Mouse (Mus musculus) G1E (cell line): Measurements from ENCODE around the gene Itga5. TPM values are rescaled to one million over a fixed set of nuclear protein-coding genes. Genes with fewer than 3 reads are reported as not detected.

ENCODE experiments used
- ATAC-seq: 2 replicates; pipeline ENCODE4 v1.8.0; 2016; ENCODE audit warnings: mild to moderate bottlenecking; ENCODE audit not compliant: insufficient number of reproducible peaks, poor library complexity, low FRiP score, severe bottlenecking; ENCODE audit errors: extremely low read depth
- DNase-seq: peaks from one replicate; pipeline ENCODE4 v3.0.0; 2012; ENCODE audit warnings: low spot score
- H3K27me3 ChIP-seq: 2 replicates; pipeline ENCODE4 v1.6.1; 2012; ENCODE audit warnings: mild to moderate bottlenecking, low read length, inconsistent platforms; ENCODE audit not compliant: insufficient read depth
- H3K36me3 ChIP-seq: replicated peaks from 2 replicates; pipeline ENCODE3; 2012; ENCODE audit warnings: mild to moderate bottlenecking, inconsistent platforms
- H3K4me1 ChIP-seq: 2 replicates; pipeline ENCODE4 v1.6.1; 2012; ENCODE audit warnings: low read depth, low read length, inconsistent platforms, mixed read lengths; ENCODE audit not compliant: insufficient read depth
- H3K4me3 ChIP-seq: 2 replicates; pipeline ENCODE4 v1.5.1; 2012; ENCODE audit warnings: low read depth, mild to moderate bottlenecking, inconsistent platforms, low read length, moderate library complexity, mixed read lengths
- H3K9me3 ChIP-seq: replicated peaks from 2 replicates; pipeline ENCODE4 v1.6.1; 2012; ENCODE audit warnings: inconsistent platforms
- CTCF ChIP-seq: IDR thresholded peaks from 2 replicates; pipeline ENCODE4 v1.5.1; 2012; ENCODE audit warnings: low read depth, low read length, inconsistent platforms, mixed read lengths
- GATA1 ChIP-seq: IDR thresholded peaks from 2 replicates; pipeline ENCODE4 v1.6.1; 2012; ENCODE audit warnings: borderline replicate concordance, low read length, inconsistent platforms, mixed read lengths
- GATA2 ChIP-seq: IDR thresholded peaks from 2 replicates; pipeline ENCODE4 v1.6.1; 2012; ENCODE audit warnings: low read depth, low read length, inconsistent platforms, borderline replicate concordance
- POLR2AphosphoS5 ChIP-seq: IDR thresholded peaks from 2 replicates; pipeline ENCODE4 v1.6.1; 2012; ENCODE audit warnings: low read depth, low read length, inconsistent platforms; ENCODE audit not compliant: insufficient replicate concordance
- TAL1 ChIP-seq: conservative IDR thresholded peaks from 2 replicates; pipeline ENCODE4 v1.6.1; 2012; ENCODE audit warnings: low read depth, low read length, inconsistent platforms, mixed read lengths
- polyA plus RNA-seq: library from polyadenylated mRNA; stranded (reverse); fragments of >175 nt; gene quantifications from 2 replicates; pipeline ENCODE4 v1.2.3, GENCODE M21; 2012
- total RNA-seq, 2 experiments: library from RNA; stranded (forward) in 1 of 2; stranded (reverse) in 1 of 2; fragments of 200-1000 nt in 1 of 2; fragments of >200 nt in 1 of 2; fragmentation: Nextera tagmentation in 1 of 2; gene quantifications; 2 replicates each; pipeline ENCODE4 v1.2.3; 2014 to 2017

Gene Itga5
- total and polyA plus RNA-seq, 3 experiments, result 0.11 to 0.62 TPM; not detected in 1

DNA sequence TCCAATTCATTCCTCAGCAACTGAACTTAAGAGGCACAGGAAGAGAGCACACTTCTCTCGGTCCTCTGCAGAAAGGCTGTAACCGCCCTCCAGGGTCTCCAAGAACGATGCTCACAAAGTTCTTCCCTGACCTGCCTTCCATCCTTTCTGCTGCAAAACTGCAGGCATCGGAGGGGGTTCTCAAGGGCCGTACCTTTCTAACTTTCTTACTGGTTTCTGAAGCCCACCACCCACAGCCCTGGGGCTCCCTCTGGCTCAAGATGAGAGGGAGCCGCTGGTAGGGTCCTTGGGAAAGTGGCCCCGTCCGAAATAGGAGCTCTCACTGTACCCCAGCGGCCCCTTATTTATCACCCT lies 62.0 kb downstream of the Itga5 start:
- Histone ChIP-seq H3K36me3 (peaks cover 16% of the 10 kb centered on the region), H3K4me1 (peaks cover 49% of the 10 kb centered on the region), H3K9me3 (no peaks in the 10 kb centered on the region), H3K4me3 (peak overlapping the region; percentile 76), H3K27me3 (peaks cover 47% of the 10 kb centered on the region)
- no peak for DNase-seq
- TF ChIP-seq POLR2AphosphoS5 (no peak), TAL1 (no peak), GATA2 (no peak), GATA1 (no peak), CTCF (no peak)
- no peak for ATAC-seq

DNA sequence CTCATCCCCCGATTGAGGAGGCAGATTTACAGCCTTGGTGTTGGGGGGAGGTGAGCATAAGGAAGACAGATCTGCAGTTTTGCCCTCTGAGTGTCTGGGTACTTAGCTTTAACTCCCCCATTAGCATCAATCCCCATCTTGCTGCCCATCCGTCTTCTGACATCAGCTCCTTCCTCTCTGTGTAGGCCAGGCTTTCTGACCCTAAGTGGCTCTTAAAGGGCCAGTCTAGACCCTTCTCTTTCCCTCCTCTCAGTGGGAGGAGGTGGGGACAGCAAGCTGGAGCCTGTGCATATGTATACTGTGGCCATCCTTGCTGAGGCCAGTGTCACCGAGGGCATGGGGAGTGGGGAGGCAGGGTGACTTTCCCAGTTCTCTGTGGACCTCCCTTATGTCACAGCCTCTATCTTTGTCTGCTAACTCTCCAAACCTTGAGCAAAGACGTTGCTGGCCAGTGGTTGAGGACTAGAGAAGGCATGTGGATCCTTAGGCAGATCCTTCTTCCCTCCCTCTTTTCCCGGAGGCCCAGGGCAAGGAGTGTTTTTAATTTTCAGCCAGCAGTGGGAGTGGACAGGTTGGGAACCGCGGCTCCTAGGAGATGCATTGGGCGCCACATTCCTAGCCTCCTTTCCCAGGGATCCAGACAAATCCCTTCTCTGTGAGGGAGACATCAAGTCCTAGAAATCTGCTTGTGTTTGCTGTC lies 62.5 kb downstream of the Itga5 start:
- no peak for ATAC-seq
- peak overlapping the region; percentile 76; the same call in 1 of the 2 replicates for H3K4me3 ChIP-seq
- no peak for DNase-seq
- peaks cover 41% of the 10 kb centered on the region for H3K27me3 ChIP-seq
- peaks cover 44% of the 10 kb centered on the region for H3K4me1 ChIP-seq
- TF ChIP-seq CTCF (no peak), TAL1 (no peak), POLR2AphosphoS5 (no peak), GATA1 (no peak), GATA2 (no peak)
- H3K9me3 ChIP-seq, result no peaks in the 10 kb centered on the region
- H3K36me3 ChIP-seq, result peaks cover 21% of the 10 kb centered on the region

GRCm38 (mm10) chr15:103302341-103303021 lies 64.1 kb downstream of the Itga5 start:
- DNase-seq, result no peak
- H3K27me3 ChIP-seq, result peaks cover 33% of the 10 kb centered on the region

DNA sequence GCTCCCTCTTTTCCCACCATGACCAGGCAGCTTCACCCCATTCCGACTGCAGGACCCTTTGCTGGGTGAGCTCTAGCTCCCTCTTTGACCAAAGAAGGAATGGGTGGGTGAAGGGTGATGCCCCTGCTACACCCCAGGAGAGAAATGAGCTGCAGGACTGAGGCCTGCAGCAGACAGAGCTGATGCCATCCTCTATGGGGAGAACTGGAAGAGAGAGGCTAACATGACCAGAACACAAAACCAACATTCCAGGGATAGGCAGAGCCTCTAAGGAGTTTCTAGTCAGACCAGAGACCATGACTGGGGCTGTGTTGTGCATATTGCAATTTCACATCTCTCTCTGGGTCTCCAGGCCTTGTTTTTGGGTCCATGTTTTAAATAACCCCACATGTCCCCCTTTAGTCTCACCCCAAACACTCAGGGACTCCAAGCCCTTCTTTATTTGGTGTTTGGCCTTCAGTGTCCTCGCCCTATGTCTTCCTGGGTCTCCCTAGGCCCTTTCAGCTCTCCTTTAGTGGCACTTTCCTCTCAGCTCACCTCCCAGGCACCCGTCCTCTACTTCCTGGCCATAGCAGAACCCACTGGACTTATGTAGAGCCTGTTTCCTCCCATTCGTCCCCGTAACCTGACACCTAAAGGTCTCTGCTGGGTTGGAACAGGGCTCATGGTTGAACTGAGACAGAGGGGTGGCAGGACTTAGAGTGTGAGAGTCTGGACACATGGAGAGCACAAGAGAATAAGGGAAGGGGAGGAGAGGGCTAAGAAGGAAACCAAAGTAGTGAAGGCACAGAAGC lies 64.8 kb downstream of the Itga5 start:
- Histone ChIP-seq H3K27me3 (peaks cover 33% of the 10 kb centered on the region), H3K4me3 (no peak overlapping the region), H3K36me3 (peaks cover 45% of the 10 kb centered on the region), H3K4me1 (peaks cover 32% of the 10 kb centered on the region), H3K9me3 (no peaks in the 10 kb centered on the region)
- TF ChIP-seq CTCF (no peak), POLR2AphosphoS5 (no peak), GATA2 (no peak), GATA1 (no peak), TAL1 (no peak)
- DNase-seq, result no peak
- no peak for ATAC-seq

More at GRCm38 (mm10) chr15:103302341-103303021, 64.1 kb downstream of the Itga5 start:
- ATAC-seq, result no peak
- Histone ChIP-seq H3K36me3 (peaks cover 37% of the 10 kb centered on the region), H3K4me3 (no peak overlapping the region), H3K9me3 (no peaks in the 10 kb centered on the region), H3K4me1 (peaks cover 40% of the 10 kb centered on the region)
- TF ChIP-seq GATA2, result no peak
- no peak for TF ChIP-seq CTCF
- TF ChIP-seq TAL1, result no peak
- TF ChIP-seq GATA1, result no peak
- TF ChIP-seq POLR2AphosphoS5, result no peak

- TF ChIP-seq TAL1 (no peak), GATA2 (no peak), POLR2AphosphoS5 (no peak), CTCF (no peak), GATA1 (no peak)
- ATAC-seq, result no peak
Observed at GRCm38 (mm10) chr15:103301046-103301445, 65.5 kb downstream of the Itga5 start.

More at GRCm38 (mm10) chr15:103301046-103301445, 65.5 kb downstream of the Itga5 start:
- Histone ChIP-seq H3K36me3 (peaks cover 51% of the 10 kb centered on the region), H3K9me3 (no peaks in the 10 kb centered on the region), H3K4me3 (no peak overlapping the region), H3K4me1 (peaks cover 31% of the 10 kb centered on the region), H3K27me3 (peaks cover 33% of the 10 kb centered on the region)
- no peak for DNase-seq
